Mouse (Mus musculus): ENCODE results near the gene Nr4a3.

The Nr4a3 gene

DNA sequence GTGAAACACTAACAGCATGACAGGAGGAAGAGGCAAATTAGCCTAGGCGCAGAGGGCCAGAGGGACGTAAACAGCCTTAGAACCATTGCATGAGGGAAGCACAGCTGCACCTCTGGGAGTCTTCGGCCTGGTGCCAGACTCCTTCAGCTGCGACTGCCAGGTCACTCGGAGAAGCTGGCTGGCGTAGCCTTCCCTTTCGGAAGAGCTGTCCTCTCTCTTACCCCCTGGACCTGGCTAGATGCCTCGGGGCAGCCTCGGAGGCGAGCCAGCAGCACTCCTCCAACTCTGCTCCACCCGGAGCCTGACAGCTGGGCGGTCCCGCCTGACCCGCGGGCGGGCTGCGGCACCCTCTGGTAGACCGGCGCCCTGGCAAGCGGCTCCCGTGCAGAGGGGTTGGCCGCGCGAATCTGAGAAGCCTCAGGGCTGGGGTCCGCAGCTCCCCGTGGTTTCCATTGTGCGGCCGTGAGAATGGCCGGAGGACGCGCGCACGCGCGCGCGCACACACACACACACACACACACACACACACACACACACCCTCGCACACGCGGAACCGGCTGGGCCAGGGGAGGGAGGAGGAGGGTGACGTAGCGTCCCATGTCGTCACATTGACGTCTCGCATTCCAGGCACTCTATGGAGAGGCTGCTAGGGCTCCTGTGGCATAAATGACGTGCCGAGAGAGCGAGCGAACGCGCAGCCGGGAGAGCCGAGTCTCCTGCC lies at the start of gene Nr4a3:
Gene Nr4a3, plus strand, starts transcription at position 663 of the 721 bp plus-strand sequence.
- DNase-seq, result peak; percentile 60 to 76

GRCm38 (mm10) chr4:48002969-48003368 lies 42.0 kb upstream of the Nr4a3 start:
- no peak for DNase-seq

- DNase-seq, result no peak
Measured at GRCm38 (mm10) chr4:48003456-48003855, 41.5 kb upstream of the Nr4a3 start.

DNA sequence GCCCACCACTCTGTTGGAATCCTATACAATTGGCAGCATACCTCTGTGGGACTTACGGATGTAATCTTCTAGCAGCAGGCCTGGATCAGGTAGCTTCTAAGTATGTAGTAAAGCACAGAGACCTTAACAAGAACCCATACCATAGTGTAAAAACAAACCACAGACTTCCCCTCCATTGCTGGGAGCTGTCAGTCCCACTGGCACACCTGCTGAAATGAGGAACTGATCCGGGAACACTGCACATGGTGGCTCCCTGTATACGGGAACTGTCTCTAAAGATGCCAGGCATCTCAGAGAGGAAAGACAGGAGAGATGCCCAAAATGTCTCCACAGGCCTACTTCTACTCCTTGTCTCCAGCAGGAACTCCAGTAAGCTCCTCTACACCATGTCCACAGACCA lies 38.6 kb upstream of the Nr4a3 start:
- DNase-seq, result no peak

- no peak for DNase-seq
Measured at GRCm38 (mm10) chr4:48012209-48012608, 32.7 kb upstream of the Nr4a3 start.

DNA sequence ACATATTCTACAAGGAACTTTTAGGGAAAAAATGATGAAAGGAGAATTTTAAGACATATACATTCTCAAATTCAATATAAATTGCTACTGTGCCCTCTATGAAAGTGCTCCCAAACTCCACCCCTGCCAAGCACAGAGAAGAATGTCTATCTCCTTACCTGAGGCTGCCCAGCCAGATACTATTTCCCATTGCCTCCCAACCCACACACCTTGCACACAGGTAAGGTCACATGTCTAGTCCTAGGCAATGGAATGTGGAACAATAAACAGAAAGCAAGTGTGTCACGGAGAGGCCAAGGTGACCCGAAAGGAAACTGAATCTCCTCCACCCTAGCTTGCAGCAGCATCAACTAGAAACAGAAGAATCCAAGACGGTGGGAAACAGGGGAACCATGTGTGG lies 22.0 kb upstream of the Nr4a3 start:
- no peak for DNase-seq

GRCm38 (mm10) chr4:48029652-48030051 lies 15.3 kb upstream of the Nr4a3 start:
- no peak for DNase-seq

DNA sequence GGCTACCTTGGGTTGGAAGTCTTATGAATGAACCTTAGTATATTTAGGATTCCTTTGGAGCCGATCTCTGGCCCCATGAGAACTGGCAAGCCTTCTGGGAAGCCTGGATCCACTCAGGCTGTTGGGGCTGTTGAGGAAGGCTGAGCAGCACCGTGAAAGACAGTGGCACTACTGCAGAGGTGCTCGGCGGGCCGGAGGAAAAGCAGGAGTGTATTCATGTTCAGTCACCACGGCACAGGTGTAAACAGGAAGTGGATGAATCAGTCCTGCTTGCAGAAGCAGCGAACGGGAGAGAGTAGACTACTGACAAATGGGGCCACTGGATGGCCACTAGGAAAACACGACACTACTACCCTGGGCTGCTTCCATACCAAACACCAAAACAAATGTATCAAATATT lies 10.7 kb upstream of the Nr4a3 start:
- DNase-seq, result no peak

DNA sequence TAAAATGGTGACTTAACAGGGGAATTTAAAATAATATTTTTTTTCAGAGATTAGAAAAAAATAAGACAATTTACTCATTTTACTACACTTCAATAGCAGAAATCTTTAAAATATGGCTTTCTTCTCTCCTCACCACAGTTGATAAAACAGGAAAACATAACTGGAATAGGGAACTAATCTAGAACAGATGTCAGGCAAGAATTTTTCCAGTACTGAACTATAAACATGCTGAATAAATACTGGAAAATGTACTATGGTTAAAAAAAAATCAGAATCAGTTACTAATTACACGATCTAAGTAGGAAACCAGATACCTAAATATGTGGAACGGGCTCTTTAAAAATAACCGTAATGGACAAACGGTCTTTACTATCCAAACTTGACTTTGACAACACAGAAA lies 7.3 kb upstream of the Nr4a3 start:
- DNase-seq, result no peak

DNA sequence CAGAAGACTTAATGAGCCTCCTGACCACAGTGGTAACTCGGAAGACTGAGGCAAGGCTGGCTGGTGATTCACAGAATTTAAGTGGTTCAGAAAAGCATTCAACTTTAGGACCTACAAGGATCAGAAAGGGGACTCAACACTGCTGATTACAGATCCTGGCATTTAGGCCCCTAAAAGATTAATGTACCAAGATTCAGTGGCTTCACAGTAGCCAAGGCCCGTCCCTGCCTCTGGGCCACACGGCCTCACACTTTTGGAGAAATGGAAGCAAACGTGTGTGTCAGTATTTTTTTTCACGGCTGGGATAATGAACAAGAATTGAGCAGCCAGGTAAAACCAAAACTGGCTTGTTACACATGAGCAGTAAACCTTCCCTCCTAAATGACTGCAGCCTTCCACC lies 6.1 kb upstream of the Nr4a3 start:
- DNase-seq, result no peak

DNA sequence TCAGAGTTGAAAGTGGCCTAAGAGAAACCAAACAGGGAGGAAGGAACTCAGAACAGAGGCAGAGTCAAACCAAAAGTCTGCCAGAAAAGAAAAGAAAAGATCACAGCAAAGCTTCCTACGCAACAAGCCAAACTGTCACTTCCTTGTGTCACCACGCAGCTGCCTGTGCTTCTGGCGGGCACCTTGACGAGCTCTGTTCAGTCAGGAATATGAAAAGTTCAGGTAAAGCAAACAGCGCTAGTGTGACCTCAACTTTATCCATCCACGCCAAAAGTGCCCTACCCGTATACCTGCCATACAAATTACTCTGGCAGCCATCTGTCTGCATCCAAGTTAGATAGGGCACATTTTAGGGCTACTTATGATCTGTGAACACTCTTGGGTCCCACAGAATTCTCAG lies 5.2 kb upstream of the Nr4a3 start:
- peak in 1 of 2 experiments; percentile 47 for DNase-seq

- no peak for DNase-seq
Measured at GRCm38 (mm10) chr4:48042466-48042785, 2.5 kb upstream of the Nr4a3 start.

GRCm38 (mm10) chr4:48042786-48043701 lies 1.9 kb upstream of the Nr4a3 start:
- peak; percentile 82 to 89 for DNase-seq

DNA sequence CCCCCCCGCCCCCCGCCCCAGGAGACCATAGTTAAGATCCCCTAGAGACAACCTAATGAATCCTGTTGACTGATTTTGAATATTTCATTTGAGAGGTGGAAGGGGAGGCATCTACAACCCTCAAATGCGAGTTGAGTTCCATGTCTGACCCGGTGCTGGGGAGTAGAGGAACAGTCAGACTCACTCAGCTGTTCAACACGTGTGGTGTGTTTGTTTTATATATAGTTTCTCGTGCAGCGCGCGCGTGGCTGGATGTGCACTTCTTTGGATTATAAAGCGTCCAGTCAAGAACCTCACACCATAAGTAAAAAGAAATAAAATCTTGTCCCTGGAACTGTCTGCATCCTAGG lies 837 bp upstream of the Nr4a3 start:
- peak in 1 of 2 experiments; percentile 22 for DNase-seq

DNA sequence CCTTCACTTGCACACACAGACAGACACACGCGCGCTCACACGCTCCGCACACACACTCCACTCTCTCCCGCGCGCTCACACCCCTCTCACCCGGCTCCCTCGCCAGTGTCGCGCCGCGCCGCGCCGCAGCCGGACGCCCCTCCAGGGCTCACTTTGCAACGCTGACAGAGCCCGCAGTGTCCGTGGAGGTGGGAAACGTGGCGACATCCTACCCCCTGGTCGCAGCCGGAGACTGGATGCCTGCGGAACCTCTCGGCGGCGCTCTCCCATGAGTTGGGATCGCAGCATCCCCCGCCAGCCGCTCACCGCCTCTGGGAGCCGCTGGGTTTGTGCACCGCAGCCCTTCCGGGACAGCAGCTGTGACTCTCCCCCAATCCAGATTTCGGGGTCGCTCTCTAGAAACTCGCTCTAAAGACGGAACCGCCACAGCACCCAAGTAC lies 348 bp downstream of the Nr4a3 start:
- peak; percentile 30 to 32 for DNase-seq

DNA sequence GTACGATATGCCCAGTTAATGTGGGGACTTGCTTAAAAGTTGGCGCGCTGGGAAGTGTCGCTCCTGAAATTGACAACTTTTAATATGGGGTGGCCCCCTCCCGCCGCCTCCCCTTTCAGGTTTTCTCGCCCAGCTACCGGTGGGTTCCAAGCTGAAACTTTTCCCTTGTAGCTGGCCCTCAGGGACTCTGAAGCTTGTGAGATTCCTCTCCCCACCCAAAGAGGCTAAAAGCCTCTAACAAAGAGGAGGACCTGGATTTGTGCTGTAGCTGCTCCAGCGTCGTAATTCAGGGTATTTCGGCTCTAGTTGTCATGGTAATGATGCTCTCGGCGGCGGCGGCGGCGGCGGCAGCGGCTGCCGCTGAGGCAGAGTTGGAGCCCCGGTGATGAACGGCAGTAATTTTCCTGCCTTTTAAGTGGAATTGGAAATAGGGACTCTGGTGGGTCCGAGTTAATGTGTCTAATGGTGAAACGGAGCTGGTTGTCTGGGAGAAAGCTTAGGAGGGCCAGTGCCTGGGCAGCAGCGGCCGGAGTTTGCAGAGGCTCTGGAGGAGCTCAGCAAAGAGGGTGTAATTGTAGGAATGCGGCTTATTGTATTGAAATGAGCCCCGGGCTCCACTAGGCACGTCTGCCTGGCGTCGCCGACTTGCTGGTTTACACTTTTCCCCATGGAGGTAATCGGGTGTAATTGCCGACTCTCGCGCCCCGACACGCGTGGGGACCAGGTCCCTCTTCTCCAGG lies 938 bp downstream of the Nr4a3 start:
- DNase-seq, result no peak

DNA sequence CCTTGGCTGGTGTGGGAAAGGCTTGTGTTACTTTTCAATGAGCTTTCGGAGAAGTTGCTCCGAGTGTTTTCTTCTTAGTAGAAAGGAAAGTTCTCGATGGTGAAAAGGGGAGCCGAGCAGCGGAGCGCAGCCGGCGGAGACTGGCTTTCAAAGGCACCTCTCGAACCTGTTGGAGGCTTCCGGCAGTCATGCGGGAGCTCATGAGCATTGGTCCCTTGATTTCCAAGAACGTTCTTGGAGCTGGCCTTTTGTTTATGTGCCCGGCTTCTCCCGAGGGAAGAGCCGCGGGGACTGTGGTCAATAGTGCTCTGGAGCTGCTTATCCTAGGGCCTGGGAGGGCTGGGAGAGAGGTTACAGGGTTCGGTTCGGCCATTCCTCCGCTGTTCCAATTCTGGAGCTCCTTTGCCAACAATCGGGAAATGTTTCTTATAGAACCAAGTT lies 1.5 kb downstream of the Nr4a3 start:
- no peak for DNase-seq

DNA sequence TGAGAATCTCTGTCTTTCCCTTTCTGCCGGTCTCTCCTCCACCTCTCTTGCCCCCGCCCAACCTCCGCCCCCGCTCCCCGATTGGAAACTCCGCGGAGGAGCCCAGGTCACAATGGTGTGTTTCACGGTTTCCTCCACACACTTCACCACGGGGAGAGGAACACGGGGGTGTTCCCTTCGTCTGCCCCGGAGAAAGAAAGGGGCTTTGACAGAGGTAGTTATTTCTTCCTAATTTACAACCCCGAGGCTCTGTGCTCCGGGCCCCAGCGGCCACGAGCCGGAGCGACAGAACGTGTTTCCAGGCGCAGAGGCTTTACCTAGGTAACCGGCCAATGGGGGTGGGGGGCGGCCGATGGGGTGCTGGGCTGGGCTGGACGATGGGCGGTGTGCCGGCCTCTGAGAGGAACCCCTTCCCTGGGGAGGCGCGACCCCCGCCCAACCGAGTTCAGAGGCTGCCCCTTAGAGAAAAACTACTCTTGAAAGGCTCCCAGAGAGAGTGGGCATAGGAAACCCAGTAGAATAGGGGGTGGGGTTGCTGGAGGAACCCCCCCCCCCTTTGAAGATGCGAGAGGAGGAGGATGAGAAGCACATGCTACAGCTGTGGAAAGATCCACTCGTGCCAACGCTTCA lies 2.3 kb downstream of the Nr4a3 start:
- peak; percentile 30 to 41 for DNase-seq

DNA sequence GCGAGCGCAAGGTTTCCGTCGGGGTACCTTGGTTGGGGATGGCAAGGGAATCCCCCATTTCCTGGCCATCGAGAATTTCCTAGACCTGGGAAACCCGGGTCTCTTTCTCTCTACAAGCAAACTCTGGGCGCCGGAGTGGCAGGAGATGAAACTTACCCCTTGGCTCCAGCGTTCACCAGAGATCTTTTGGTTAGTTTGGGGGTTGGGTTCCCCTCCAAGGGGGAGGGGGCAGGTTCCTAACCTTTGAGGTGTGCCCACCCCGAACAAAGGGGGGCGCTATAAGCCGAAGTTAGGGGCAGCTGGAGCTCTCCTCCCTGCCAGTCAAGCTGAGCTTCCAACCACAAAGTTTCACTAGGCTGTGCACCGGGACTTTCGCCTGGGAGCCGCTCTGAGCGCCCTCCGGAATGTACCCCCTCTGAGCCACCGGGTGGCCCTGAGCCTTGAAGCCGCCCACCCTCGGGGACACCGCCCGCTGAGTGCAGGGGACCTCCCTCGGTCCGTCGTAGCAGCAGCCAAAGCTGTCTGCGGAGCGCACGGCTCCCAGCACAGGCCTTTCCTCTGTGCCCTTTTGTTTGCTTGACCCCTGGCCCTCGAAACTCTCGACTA lies 2.9 kb downstream of the Nr4a3 start:
- peak in 1 of 2 experiments; percentile 26 for DNase-seq

DNA sequence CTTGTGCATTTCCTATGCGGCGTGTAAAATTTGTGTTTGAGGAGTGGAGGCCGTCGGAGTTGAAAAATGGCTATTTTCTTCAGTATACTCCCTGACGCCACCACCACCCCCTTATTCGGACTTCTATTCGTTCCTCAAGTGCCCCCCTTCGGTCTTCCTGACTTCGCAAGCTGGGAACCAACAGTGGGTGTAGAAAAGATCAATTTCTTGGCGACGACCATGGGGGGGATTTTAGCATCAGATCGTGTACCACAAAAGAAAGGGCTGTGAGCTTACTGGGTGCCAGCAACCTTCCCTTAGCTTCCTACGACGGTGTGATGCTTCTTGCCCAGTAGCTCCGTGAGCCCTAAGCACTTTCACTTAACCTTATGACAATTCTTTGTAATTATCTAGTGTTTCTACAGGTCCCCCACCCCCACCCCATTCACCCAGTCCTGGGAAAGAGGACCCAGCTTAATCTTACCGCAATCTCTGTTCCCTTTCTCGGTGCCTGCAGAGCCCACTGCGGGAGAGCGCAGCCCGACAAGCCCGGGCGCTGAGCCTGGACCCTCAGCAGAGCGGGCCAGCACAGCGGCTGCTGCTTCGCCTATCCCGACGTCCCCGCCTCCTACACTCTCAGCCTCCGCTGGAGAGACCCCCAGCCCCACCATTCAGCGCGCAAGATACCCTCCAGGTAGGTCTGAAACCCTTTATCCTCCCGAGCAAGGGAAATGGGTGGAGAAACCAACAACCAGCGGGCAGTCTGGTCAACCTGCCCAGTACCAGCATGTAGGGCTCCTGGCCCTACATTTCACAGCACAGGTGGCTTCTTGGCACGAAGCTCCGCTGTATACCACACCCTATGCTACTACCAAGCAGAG lies 3.7 kb downstream of the Nr4a3 start:
- DNase-seq, result no peak

GRCm38 (mm10) chr4:48050020-48050419 lies 5.1 kb downstream of the Nr4a3 start:
- no peak for DNase-seq

- no peak for DNase-seq
Measured at GRCm38 (mm10) chr4:48050442-48050841, 5.5 kb downstream of the Nr4a3 start.
